8 mouse cellular contexts compared by ENCODE assay signal in the genomic region with DNA sequence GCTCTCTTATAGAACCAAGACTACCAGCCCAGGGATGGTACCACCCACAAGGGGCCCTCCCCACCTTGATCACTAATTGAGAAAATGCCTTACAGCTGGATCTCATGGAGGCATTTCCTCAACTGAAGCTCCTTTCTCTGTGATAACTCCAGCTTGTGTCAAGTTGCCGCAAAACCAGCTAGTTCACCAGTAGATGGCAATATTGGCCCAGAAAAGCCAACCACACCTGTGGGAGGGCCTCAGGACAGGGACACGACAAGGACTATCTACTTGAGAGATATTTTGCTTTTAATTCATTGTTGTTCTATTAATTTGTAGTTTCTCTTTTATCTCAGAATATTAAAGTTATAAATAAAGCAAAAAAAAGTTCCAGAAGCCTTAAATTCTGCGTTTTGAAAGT.
DNase-seq lines count a peak whose midpoint lies in the region; ATAC-seq and TF ChIP-seq lines count a peak whose summit lies in the region.
"Not testable (repeated sequence)": the region's sequence is repeated elsewhere in the genome, so short reads cannot be mapped to it uniquely, and the experiment has no call there.

No protein-coding gene starts in this region.

- peak; percentile 79 for TF ChIP-seq CTCF in kidney, postnatal 0 days (IDR thresholded peaks at IDR 0.05; ENCODE audit: low read depth)

- not testable (repeated sequence) for H3K4me3 ChIP-seq in embryonic facial prominence, embryonic 10.5 days; heart, embryonic 10.5 days; kidney, postnatal 0 days (replicated peaks; ENCODE audit: low read depth, low read length); limb, embryonic 10.5 days; midbrain, embryonic 16.5 days (ENCODE audit: low read depth, low read length)

- H3K4me1 ChIP-seq in embryonic facial prominence, embryonic 10.5 days; heart, embryonic 10.5 days; kidney, postnatal 0 days (replicated peaks; ENCODE audit: insufficient read depth, low read length); limb, embryonic 10.5 days; midbrain, embryonic 16.5 days (ENCODE audit: control insufficient read depth, insufficient read depth, low read length): not testable (repeated sequence)

- DNase-seq in B cell, adult 2 months, result peak; percentile 40 to 41
- peak; percentile 40 to 58 for DNase-seq in adrenal gland, postnatal 36 days
- peak; percentile 63 for DNase-seq in embryonic facial prominence, embryonic 10.5 days (ENCODE audit: low spot score)
- peak; percentile 75 for DNase-seq in heart, embryonic 10.5 days (ENCODE audit: low spot score)
- DNase-seq in kidney, postnatal 0 days (ENCODE audit: low spot score), result peak; percentile 75
- peak; percentile 57 for DNase-seq in limb, embryonic 10.5 days (ENCODE audit: low spot score)
- peak; percentile 6 to 22 for DNase-seq in spleen, postnatal 36 days (ENCODE audit: low spot score in 2 of 2)

- H3K36me3 ChIP-seq in embryonic facial prominence, embryonic 10.5 days (replicated peaks); heart, embryonic 10.5 days; kidney, postnatal 0 days (ENCODE audit: insufficient read depth, low read length); limb, embryonic 10.5 days; midbrain, embryonic 16.5 days (ENCODE audit: control insufficient read depth, insufficient read depth, low read length): not testable (repeated sequence)

- ATAC-seq in kidney, postnatal 0 days (replicated peaks; ENCODE audit: low FRiP score, low read depth), result not testable (repeated sequence)
- peak; percentile 89 for ATAC-seq in midbrain, embryonic 16.5 days

- not testable (repeated sequence) for H3K27me3 ChIP-seq in embryonic facial prominence, embryonic 10.5 days (replicated peaks; ENCODE audit: low read depth, poor library complexity, severe bottlenecking); heart, embryonic 10.5 days (ENCODE audit: insufficient read depth, poor library complexity, severe bottlenecking); kidney, postnatal 0 days (ENCODE audit: insufficient read depth, low read length); limb, embryonic 10.5 days (ENCODE audit: low read depth, poor library complexity, severe bottlenecking); midbrain, embryonic 16.5 days (ENCODE audit: control insufficient read depth, insufficient read depth, low read depth, low read length)

- 14% methylated on average over 3 of the region's 3 CpGs for WGBS in embryonic facial prominence, embryonic 10.5 days
- WGBS in heart, embryonic 10.5 days, result 17% methylated on average over 3 of the region's 3 CpGs
- WGBS in kidney, postnatal 0 days, result 17% methylated on average over 3 of the region's 3 CpGs
- WGBS in limb, embryonic 10.5 days, result 23% methylated on average over 3 of the region's 3 CpGs
- 16% methylated on average over 3 of the region's 3 CpGs for WGBS in midbrain, embryonic 16.5 days

- H3K9me3 ChIP-seq in embryonic facial prominence, embryonic 10.5 days; heart, embryonic 10.5 days; kidney, postnatal 0 days (replicated peaks; ENCODE audit: low read length); limb, embryonic 10.5 days (replicated peaks); midbrain, embryonic 16.5 days (replicated peaks; ENCODE audit: control insufficient read depth, low read length, poor library complexity, severe bottlenecking): not testable (repeated sequence)

- H3K27ac ChIP-seq in embryonic facial prominence, embryonic 10.5 days (replicated peaks); heart, embryonic 10.5 days; kidney, postnatal 0 days; limb, embryonic 10.5 days; midbrain, embryonic 16.5 days (ENCODE audit: low read length): not testable (repeated sequence)

- H3K4me2 ChIP-seq in kidney, postnatal 0 days (ENCODE audit: low read length); midbrain, embryonic 16.5 days (ENCODE audit: low read length): not testable (repeated sequence)

- not testable (repeated sequence) for H3K9ac ChIP-seq in kidney, postnatal 0 days (ENCODE audit: low read depth, low read length); midbrain, embryonic 16.5 days (ENCODE audit: low read depth, low read length)

Comparison
In these comparisons a context has a peak if more than half of its experiments do, and no peak if none do; other contexts are left out.
1. DNase-seq: peak in every context shown above with its lines; median percentile 75 in heart, embryonic 10.5 days; 75 in kidney, postnatal 0 days; 63 in embryonic facial prominence, embryonic 10.5 days; 57 in limb, embryonic 10.5 days; 49 in adrenal gland, postnatal 36 days; 40 in B cell, adult 2 months; 14 in spleen, postnatal 36 days.